Mouse (Mus musculus) kidney, postnatal 0 days (tissue): ENCODE data around the gene Stat1. TPM values are rescaled to one million over a fixed set of nuclear protein-coding genes. Genes with fewer than 3 reads are reported as not detected.

ENCODE experiments used
- ATAC-seq: fragments of 200-750 bp; cut with Nextera tagmentation; replicated peaks from 2 replicates; pipeline ENCODE4 v1.8.0; 2017; ENCODE audit warnings: low read depth, moderate number of reproducible peaks, moderate TSS enrichment, moderate library complexity; ENCODE audit not compliant: low FRiP score
- DNase-seq: peaks from one replicate; pipeline ENCODE4 v3.0.0-alpha.2; 2016; ENCODE audit warnings: low spot score
- H3K27ac ChIP-seq: fragments of 300-500 bp; sonication (generic); 2 replicates; pipeline ENCODE4 v1.5.1; 2014; ENCODE audit warnings: mild to moderate bottlenecking
- H3K27me3 ChIP-seq: fragments of 300-500 bp; sonication (generic); 2 replicates; pipeline ENCODE4 v1.6.1; 2014; ENCODE audit warnings: low read length, mixed read lengths; ENCODE audit not compliant: insufficient read depth
- H3K36me3 ChIP-seq: fragments of 300-500 bp; sonication (generic); 2 replicates; pipeline ENCODE4 v1.6.1; 2014; ENCODE audit warnings: low read length, mixed read lengths; ENCODE audit not compliant: insufficient read depth
- H3K4me1 ChIP-seq: fragments of 300-500 bp; sonication (generic); replicated peaks from 2 replicates; pipeline ENCODE4 v1.6.1; 2014; ENCODE audit warnings: antibody characterized with exemption, low read length, mixed read lengths; ENCODE audit not compliant: insufficient read depth
- H3K4me2 ChIP-seq: fragments of 300-500 bp; sonication (generic); 2 replicates; pipeline ENCODE4 v1.6.1; 2014; ENCODE audit warnings: mild to moderate bottlenecking, low read length, moderate library complexity, mixed read lengths
- H3K4me3 ChIP-seq: fragments of 300-500 bp; sonication (generic); replicated peaks from 2 replicates; pipeline ENCODE4 v1.5.1; 2014; ENCODE audit warnings: low read depth, low read length
- H3K9ac ChIP-seq: fragments of 300-500 bp; sonication (generic); 2 replicates; pipeline ENCODE4 v1.6.1; 2014; ENCODE audit warnings: low read depth, low read length
- H3K9me3 ChIP-seq: fragments of 300-500 bp; sonication (generic); replicated peaks from 2 replicates; pipeline ENCODE4 v1.6.1; 2016; ENCODE audit warnings: low read length, inconsistent platforms, mixed read lengths
- CTCF ChIP-seq: IDR thresholded peaks from 2 replicates; pipeline ENCODE4 v1.5.1; 2016; ENCODE audit warnings: antibody characterized with exemption, low read depth, mild to moderate bottlenecking, moderate library complexity
- WGBS: fragments of 180-500 bp; shearing (Covaris S2); extraction: QIAGEN DNeasy Blood & Tissue Kit; methylation state at CpG from one replicate; pipeline ENCODE4 v1.1.7; 2014; 5-methylcytosine and 5-hydroxymethylcytosine counted together
- polyA plus RNA-seq: library from polyadenylated mRNA; unstranded; fragments of >200 nt; fragmentation: Nextera tagmentation; extraction: Ambion mirVana; gene quantifications from 2 replicates; pipeline ENCODE4 v1.2.1, GENCODE M21; 2015

Gene Stat1
- polyA plus RNA-seq, 1 experiment from 2014 or later: 36.9 TPM

DNA sequence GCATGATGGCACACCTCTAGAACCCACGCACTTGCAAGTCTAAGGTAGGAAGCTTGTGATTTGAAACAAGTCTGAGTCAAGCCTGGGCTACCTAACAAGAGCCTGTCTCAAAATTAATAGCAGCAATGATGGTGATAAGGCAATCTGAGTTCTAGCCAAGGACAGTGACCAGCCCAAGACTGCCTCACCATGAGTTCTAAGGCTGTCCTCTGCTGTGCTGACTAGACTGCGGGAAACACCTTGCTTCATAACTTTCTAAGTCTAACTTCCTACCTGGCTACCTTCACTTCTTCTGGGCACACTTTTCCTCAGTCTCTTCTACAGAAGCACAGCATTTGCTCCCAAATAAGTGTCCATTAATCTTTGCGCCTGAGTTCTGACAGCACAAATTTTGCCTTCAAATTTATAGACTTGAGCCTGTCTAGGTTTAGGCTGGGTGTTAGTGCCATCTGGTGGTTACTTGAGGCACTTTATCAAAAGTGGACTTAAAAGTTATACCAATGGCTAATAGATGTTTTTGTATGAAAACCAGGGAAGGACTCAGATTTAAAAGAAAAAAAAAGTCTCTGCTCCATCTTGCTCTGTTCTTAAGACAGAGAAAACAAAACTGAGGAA lies 20.5 kb upstream of the Stat1 start:
- Histone ChIP-seq H3K27ac (no peak overlapping the region), H3K36me3 (no peaks in the 10 kb centered on the region), H3K27me3 (no peaks in the 10 kb centered on the region), H3K4me1 (no peaks in the 10 kb centered on the region), H3K4me2 (no peak overlapping the region), H3K9ac (no peak overlapping the region), H3K9me3 (no peaks in the 10 kb centered on the region), H3K4me3 (no peak overlapping the region)
- DNase-seq (peak; percentile 76), ATAC-seq (no peak)
- peak; percentile 83 for TF ChIP-seq CTCF
- WGBS: 71% methylated on average over 3 of the region's 3 CpGs

DNA sequence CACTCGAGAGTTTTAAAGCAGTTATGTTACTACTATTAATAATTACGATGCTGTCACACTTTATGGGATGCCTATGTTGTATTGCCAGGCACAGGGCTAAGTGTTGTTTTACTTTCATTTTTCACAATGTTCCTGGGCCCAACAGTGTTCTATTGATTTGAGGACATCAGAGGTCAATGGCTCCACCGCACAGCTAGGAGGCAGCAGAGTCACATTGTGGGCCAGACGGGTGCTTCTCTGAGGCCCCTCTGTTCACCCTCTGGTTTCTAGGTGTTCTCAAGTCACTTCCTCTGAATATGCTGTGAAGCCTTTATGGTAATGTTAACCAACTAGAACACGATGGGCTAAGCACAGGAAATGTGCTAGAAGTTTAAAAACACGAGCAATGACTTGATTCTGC lies 18.7 kb upstream of the Stat1 start:
- peak; percentile 56 for TF ChIP-seq CTCF
- WGBS: 67% methylated on average over 6 of the region's 6 CpGs
- Histone ChIP-seq H3K4me1 (no peaks in the 10 kb centered on the region), H3K27me3 (no peaks in the 10 kb centered on the region), H3K9me3 (no peaks in the 10 kb centered on the region), H3K4me3 (no peak overlapping the region), H3K36me3 (no peaks in the 10 kb centered on the region), H3K4me2 (no peak overlapping the region), H3K9ac (no peak overlapping the region), H3K27ac (no peak overlapping the region)
- no peak for ATAC-seq
- DNase-seq: peak; percentile 18

DNA sequence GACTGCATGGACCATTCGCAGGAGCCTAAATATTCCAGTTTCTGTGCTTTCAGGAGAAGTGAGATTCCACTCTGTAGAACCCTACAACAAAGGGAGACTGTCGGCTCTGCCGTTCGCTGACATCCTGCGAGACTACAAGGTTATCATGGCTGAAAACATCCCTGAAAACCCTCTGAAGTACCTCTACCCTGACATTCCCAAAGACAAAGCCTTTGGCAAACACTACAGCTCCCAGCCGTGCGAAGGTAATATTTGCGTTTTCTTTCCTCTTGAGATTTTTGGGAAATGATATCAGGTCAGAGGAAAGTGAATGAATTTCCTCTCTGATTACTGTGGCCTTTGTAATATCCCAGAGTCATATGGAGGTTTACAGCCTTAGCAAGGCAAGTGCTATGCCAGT lies 16.4 kb upstream of the Stat1 start:
- Histone ChIP-seq H3K36me3 (no peaks in the 10 kb centered on the region), H3K27me3 (no peaks in the 10 kb centered on the region), H3K27ac (no peak overlapping the region), H3K9me3 (no peaks in the 10 kb centered on the region), H3K4me2 (no peak overlapping the region), H3K4me1 (no peaks in the 10 kb centered on the region), H3K4me3 (no peak overlapping the region), H3K9ac (no peak overlapping the region)
- no peak for DNase-seq
- no peak for ATAC-seq
- TF ChIP-seq CTCF: no peak
- WGBS: 89% methylated on average over 8 of the region's 8 CpGs

DNA sequence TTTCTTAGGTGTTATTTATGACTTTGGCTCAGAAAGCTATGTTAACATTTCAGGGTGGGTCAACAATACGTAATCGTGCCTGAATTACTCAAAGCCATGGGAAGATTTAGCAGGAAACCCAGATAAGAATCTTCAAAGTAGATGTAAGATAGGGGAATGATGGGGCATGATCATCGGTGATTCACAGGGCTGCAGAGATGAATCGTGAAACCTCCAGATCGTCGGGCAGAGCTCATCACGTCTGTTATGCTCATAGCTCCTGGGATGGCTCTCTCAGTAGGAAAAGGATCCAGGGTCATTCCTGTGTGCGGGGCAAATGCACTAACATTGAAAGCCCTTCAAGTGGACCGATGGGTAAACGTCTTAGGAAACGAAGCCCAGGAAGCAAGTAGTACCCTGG lies 12.0 kb upstream of the Stat1 start:
- 75% methylated on average over 11 of the region's 11 CpGs for WGBS
- ATAC-seq: no peak
- Histone ChIP-seq H3K9ac (no peak overlapping the region), H3K36me3 (no peaks in the 10 kb centered on the region), H3K4me3 (no peak overlapping the region), H3K9me3 (no peaks in the 10 kb centered on the region), H3K27me3 (no peaks in the 10 kb centered on the region), H3K4me2 (no peak overlapping the region), H3K4me1 (no peaks in the 10 kb centered on the region), H3K27ac (no peak overlapping the region)
- no peak for DNase-seq
- TF ChIP-seq CTCF: no peak

DNA sequence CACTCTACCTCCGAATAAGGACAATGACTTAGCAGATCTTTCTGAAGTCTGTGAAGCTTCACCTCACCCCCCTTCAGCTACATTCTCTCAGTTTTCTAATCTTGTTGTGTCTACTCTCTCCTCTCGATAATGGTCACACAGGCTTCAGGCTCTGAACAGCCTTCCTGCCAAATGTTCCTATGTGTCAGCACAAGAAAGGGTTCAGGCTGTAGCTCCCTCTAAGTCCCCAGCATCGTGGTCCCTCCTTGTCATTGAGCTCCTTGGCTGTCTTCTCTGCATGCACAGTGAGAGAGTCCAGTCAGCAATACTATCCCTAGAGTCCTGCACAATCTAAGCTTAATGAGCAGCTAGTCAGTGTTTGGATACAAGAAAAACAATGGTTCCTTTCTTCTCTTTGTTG lies 8.0 kb upstream of the Stat1 start:
- DNase-seq: no peak

DNA sequence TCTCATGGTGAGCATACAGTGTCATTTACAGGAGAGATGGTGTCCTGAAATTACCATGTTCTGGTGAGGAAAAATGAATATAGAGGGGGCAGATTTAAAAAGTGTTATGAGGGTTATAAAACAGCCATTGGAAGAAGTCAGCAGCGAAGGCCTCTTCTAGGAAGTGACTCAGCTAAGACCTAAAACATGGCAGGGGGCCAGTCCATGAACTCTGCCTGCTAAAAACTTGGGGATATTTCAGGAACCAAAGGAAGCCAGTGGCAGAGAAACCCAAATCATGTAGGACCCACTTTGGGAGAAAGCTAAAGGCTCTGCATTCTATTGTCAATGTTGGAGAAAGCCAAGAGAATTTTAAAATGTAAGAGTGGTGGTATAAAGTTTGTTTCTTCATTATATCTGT lies 6.9 kb upstream of the Stat1 start:
- Histone ChIP-seq H3K9ac (no peak overlapping the region), H3K27ac (no peak overlapping the region), H3K4me3 (no peak overlapping the region), H3K36me3 (no peaks in the 10 kb centered on the region), H3K4me1 (no peaks in the 10 kb centered on the region), H3K9me3 (no peaks in the 10 kb centered on the region), H3K4me2 (no peak overlapping the region), H3K27me3 (no peaks in the 10 kb centered on the region)
- 65% methylated on average over 1 of the region's 1 CpGs for WGBS
- DNase-seq: peak; percentile 11
- no peak for ATAC-seq
- no peak for TF ChIP-seq CTCF

More for the DNA sequence above, 8.0 kb upstream of the Stat1 start:
- Histone ChIP-seq H3K4me3 (no peak overlapping the region), H3K36me3 (no peaks in the 10 kb centered on the region), H3K27me3 (no peaks in the 10 kb centered on the region), H3K9ac (no peak overlapping the region), H3K4me2 (no peak overlapping the region), H3K9me3 (no peaks in the 10 kb centered on the region), H3K4me1 (no peaks in the 10 kb centered on the region), H3K27ac (no peak overlapping the region)
- TF ChIP-seq CTCF: no peak
- no peak for ATAC-seq
- 61% methylated on average over 3 of the region's 3 CpGs for WGBS
